Mouse (Mus musculus) midbrain, postnatal 0 days (tissue): ENCODE data around the gene Fzd1. TPM values are rescaled to one million over a fixed set of nuclear protein-coding genes. Genes with fewer than 3 reads are reported as not detected.

Experiments used
- ATAC-seq: fragments of 200-750 bp; cut with Nextera tagmentation; 2 replicates; pipeline ENCODE4 v1.8.0; 2017; ENCODE audit warnings: moderate number of reproducible peaks, mild to moderate bottlenecking, moderate TSS enrichment, moderate library complexity; ENCODE audit not compliant: low FRiP score
- DNase-seq: peaks from one replicate; pipeline ENCODE4 v3.0.0-alpha.2; 2015; ENCODE audit warnings: low spot score
- H3K27ac ChIP-seq: fragments of 300-500 bp; sonication (generic); 2 replicates; pipeline ENCODE4 v1.5.1; 2014; ENCODE audit warnings: low read depth, mild to moderate bottlenecking, low read length, mixed read lengths
- H3K27me3 ChIP-seq: fragments of 300-500 bp; sonication (generic); 2 replicates; pipeline ENCODE4 v1.6.1; 2014; ENCODE audit warnings: low read length, control low read depth, mixed read lengths; ENCODE audit not compliant: insufficient read depth
- H3K36me3 ChIP-seq: fragments of 300-500 bp; sonication (generic); 2 replicates; pipeline ENCODE4 v1.6.1; 2014; ENCODE audit warnings: low read length, control low read depth, mixed read lengths; ENCODE audit not compliant: insufficient read depth
- H3K4me1 ChIP-seq: fragments of 300-500 bp; sonication (generic); 2 replicates; pipeline ENCODE4 v1.6.1; 2014; ENCODE audit warnings: mild to moderate bottlenecking, control low read depth, antibody characterized with exemption, low read length, mixed read lengths; ENCODE audit not compliant: insufficient read depth
- H3K4me2 ChIP-seq: fragments of 300-500 bp; sonication (generic); 2 replicates; pipeline ENCODE4 v1.6.1; 2014; ENCODE audit warnings: low read depth, mild to moderate bottlenecking, low read length, mixed read lengths; ENCODE audit not compliant: poor library complexity, severe bottlenecking
- H3K4me3 ChIP-seq: fragments of 300-500 bp; sonication (generic); 2 replicates; pipeline ENCODE4 v1.5.1; 2014; ENCODE audit warnings: low read depth, mild to moderate bottlenecking, low read length, moderate library complexity
- H3K9ac ChIP-seq: fragments of 300-500 bp; sonication (generic); replicated peaks from 2 replicates; pipeline ENCODE4 v1.6.1; 2014; ENCODE audit warnings: mild to moderate bottlenecking, low read length, moderate library complexity, mixed read lengths; ENCODE audit not compliant: poor library complexity, severe bottlenecking
- H3K9me3 ChIP-seq: fragments of 300-500 bp; sonication (generic); 2 replicates; pipeline ENCODE4 v1.6.1; 2016; ENCODE audit warnings: low read length, control low read depth
- CTCF ChIP-seq: IDR thresholded peaks from 2 replicates; pipeline ENCODE4 v1.5.1; 2016; ENCODE audit warnings: antibody characterized with exemption, mild to moderate bottlenecking
- WGBS: fragments of 180-500 bp; shearing (Covaris S2); extraction: QIAGEN DNeasy Blood & Tissue Kit; methylation state at CpG from one replicate; pipeline ENCODE4 v1.1.7; 2014; 5-methylcytosine and 5-hydroxymethylcytosine counted together
- polyA plus RNA-seq: library from polyadenylated mRNA; unstranded; fragments of >200 nt; fragmentation: Nextera tagmentation; extraction: Ambion mirVana; gene quantifications from 2 replicates; pipeline ENCODE4 v1.2.1, GENCODE M21; 2015
- total RNA-seq: library from RNA; depleted of rRNA; stranded (reverse); fragments of >200 nt; gene quantifications from 2 replicates; pipeline ENCODE4 v1.2.3, GENCODE M21; 2014

Fzd1 gene
- total and polyA plus RNA-seq, 2 experiments from 2014 or later = 14.1 to 112 TPM

GRCm38 (mm10) chr5:4756001-4756681 lies 1.7 kb downstream of the Fzd1 start:
- peak; percentile 48 for TF ChIP-seq CTCF
- peaks cover 3% of the 10 kb centered on the region; the same call in 1 of the 2 replicates for H3K4me1 ChIP-seq
- WGBS = 3% methylated on average over 43 of the region's 43 CpGs
- no peaks in the 10 kb centered on the region for H3K9me3 ChIP-seq
- H3K36me3 ChIP-seq = no peaks in the 10 kb centered on the region
- H3K9ac ChIP-seq = peak overlapping the region; percentile 82
- peak overlapping the region; percentile 96 for H3K27ac ChIP-seq
- peak; percentile 56 for DNase-seq
- peak; percentile 12; the same call in 1 of the 2 replicates for ATAC-seq
- peak overlapping the region; percentile 87 for H3K4me2 ChIP-seq
- peak overlapping the region; percentile 94 for H3K4me3 ChIP-seq
- no peaks in the 10 kb centered on the region for H3K27me3 ChIP-seq

GRCm38 (mm10) chr5:4755326-4755725 lies 2.5 kb downstream of the Fzd1 start:
- TF ChIP-seq CTCF = no peak

GRCm38 (mm10) chr5:4754701-4755281 lies 3.0 kb downstream of the Fzd1 start:
- no peak for TF ChIP-seq CTCF
- peak overlapping the region; percentile 82 for H3K9ac ChIP-seq
- peak overlapping the region; percentile 96 for H3K27ac ChIP-seq
- ATAC-seq (no peak), DNase-seq (no peak)
- H3K4me2 ChIP-seq = peak overlapping the region; percentile 87
- 26% methylated on average over 9 of the region's 9 CpGs for WGBS
- H3K9me3 ChIP-seq = no peaks in the 10 kb centered on the region
- H3K27me3 ChIP-seq = no peaks in the 10 kb centered on the region
- peaks cover 3% of the 10 kb centered on the region; the same call in 1 of the 2 replicates for H3K4me1 ChIP-seq
- peak overlapping the region; percentile 94 for H3K4me3 ChIP-seq
- H3K36me3 ChIP-seq = no peaks in the 10 kb centered on the region

More at GRCm38 (mm10) chr5:4755326-4755725, 2.5 kb downstream of the Fzd1 start:
- Histone ChIP-seq H3K4me3 (peak overlapping the region; percentile 94), H3K27ac (peak overlapping the region; percentile 96), H3K4me2 (peak overlapping the region; percentile 87), H3K4me1 (peaks cover 3% of the 10 kb centered on the region; the same call in 1 of the 2 replicates), H3K9ac (peak overlapping the region; percentile 82), H3K9me3 (no peaks in the 10 kb centered on the region), H3K27me3 (no peaks in the 10 kb centered on the region), H3K36me3 (no peaks in the 10 kb centered on the region)
- DNase-seq = no peak
- no peak for ATAC-seq
- whole genome bisulfite sequencing = 28% methylated on average over 11 of the region's 11 CpGs

DNA sequence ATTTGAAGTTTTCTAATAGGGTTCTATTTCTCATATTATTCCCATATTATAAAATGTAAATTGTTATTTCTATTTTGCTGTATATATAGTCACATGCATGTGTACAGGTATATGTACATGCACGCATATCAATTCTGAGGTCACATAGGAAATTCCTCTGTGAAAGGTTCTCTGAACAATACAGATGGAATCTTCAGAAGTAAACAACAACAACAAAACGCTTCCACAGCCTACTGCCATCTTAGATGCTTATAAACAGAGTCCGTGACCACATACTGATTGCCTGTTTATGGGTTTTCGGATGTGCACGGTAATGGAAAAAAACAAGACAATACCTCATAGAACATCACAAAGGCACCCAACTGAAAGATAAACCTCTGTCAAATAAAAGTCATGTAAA lies 4.7 kb downstream of the Fzd1 start:
- WGBS = 45% methylated on average over 5 of the region's 5 CpGs
- H3K9me3 ChIP-seq = no peaks in the 10 kb centered on the region
- peak overlapping the region; percentile 49 for H3K4me2 ChIP-seq
- H3K9ac ChIP-seq = peak overlapping the region; percentile 34; the same call in 1 of the 2 replicates
- DNase-seq = no peak
- no peaks in the 10 kb centered on the region for H3K36me3 ChIP-seq
- no peak for TF ChIP-seq CTCF
- no peaks in the 10 kb centered on the region for H3K4me1 ChIP-seq
- H3K4me3 ChIP-seq = peak overlapping the region; percentile 94
- ATAC-seq = no peak
- no peaks in the 10 kb centered on the region for H3K27me3 ChIP-seq
- H3K27ac ChIP-seq = peak overlapping the region; percentile 55; the same call in 1 of the 2 replicates

- WGBS = 62% methylated on average over 4 of the region's 4 CpGs
- H3K4me1 ChIP-seq = no peaks in the 10 kb centered on the region
- H3K4me2 ChIP-seq = no peak overlapping the region
- H3K9me3 ChIP-seq = no peaks in the 10 kb centered on the region
- DNase-seq = no peak
- H3K36me3 ChIP-seq = no peaks in the 10 kb centered on the region
- no peak for TF ChIP-seq CTCF
- no peak overlapping the region for H3K9ac ChIP-seq
- H3K4me3 ChIP-seq = no peak overlapping the region
- no peaks in the 10 kb centered on the region for H3K27me3 ChIP-seq
- no peak overlapping the region for H3K27ac ChIP-seq
- no peak for ATAC-seq
Measured at GRCm38 (mm10) chr5:4742722-4743121, 15.1 kb downstream of the Fzd1 start.

GRCm38 (mm10) chr5:4737013-4737412 lies 20.8 kb downstream of the Fzd1 start:
- no peak overlapping the region for H3K27ac ChIP-seq
- 61% methylated on average over 6 of the region's 6 CpGs for WGBS
- no peak overlapping the region for H3K4me3 ChIP-seq
- H3K36me3 ChIP-seq = no peaks in the 10 kb centered on the region
- no peaks in the 10 kb centered on the region for H3K27me3 ChIP-seq
- no peak for TF ChIP-seq CTCF
- peaks cover 4% of the 10 kb centered on the region; the same call in 1 of the 2 replicates for H3K4me1 ChIP-seq
- no peak overlapping the region for H3K9ac ChIP-seq
- DNase-seq = no peak
- no peaks in the 10 kb centered on the region for H3K9me3 ChIP-seq
- ATAC-seq = no peak
- H3K4me2 ChIP-seq = no peak overlapping the region
